Mouse (Mus musculus) thymus, postnatal 25 days (tissue): ENCODE measurements around the gene Elmsan1.
A peak's percentile ranks its signal among the peaks of the same experiment; 100 is the strongest.

Source experiments
- DNase-seq: peaks from one replicate; pipeline ENCODE4 v3.0.0; 2022

Gene Elmsan1

GRCm38 (mm10) chr12:84192280-84192679 is 26.4 kb downstream of the Elmsan1 start:
- no peak for DNase-seq

- DNase-seq: no peak
Measured at GRCm38 (mm10) chr12:84191770-84192169, 26.9 kb downstream of the Elmsan1 start.

- no peak for DNase-seq
Measured at GRCm38 (mm10) chr12:84191190-84191589, 27.5 kb downstream of the Elmsan1 start.

- DNase-seq: no peak
Measured at GRCm38 (mm10) chr12:84190151-84190820, 28.4 kb downstream of the Elmsan1 start.

GRCm38 (mm10) chr12:84188881-84189444 is 29.7 kb downstream of the Elmsan1 start:
- DNase-seq: no peak

GRCm38 (mm10) chr12:84187752-84188601 is 30.7 kb downstream of the Elmsan1 start:
- no peak for DNase-seq

- DNase-seq: no peak
Measured at GRCm38 (mm10) chr12:84186950-84187349, 31.7 kb downstream of the Elmsan1 start.

GRCm38 (mm10) chr12:84186536-84186935 is 32.1 kb downstream of the Elmsan1 start:
- DNase-seq: no peak

GRCm38 (mm10) chr12:84185547-84185946 is 33.1 kb downstream of the Elmsan1 start:
- DNase-seq: no peak

GRCm38 (mm10) chr12:84184979-84185378 is 33.7 kb downstream of the Elmsan1 start:
- DNase-seq: no peak

- no peak for DNase-seq
Measured at GRCm38 (mm10) chr12:84181999-84182398, 36.7 kb downstream of the Elmsan1 start.

GRCm38 (mm10) chr12:84180701-84181435 is 37.8 kb downstream of the Elmsan1 start:
- no peak for DNase-seq

GRCm38 (mm10) chr12:84180090-84180489 is 38.6 kb downstream of the Elmsan1 start:
- DNase-seq: no peak

- no peak for DNase-seq
Measured at GRCm38 (mm10) chr12:84178652-84179445, 39.8 kb downstream of the Elmsan1 start.

- DNase-seq: no peak
Measured at GRCm38 (mm10) chr12:84178052-84178451, 40.6 kb downstream of the Elmsan1 start.

GRCm38 (mm10) chr12:84176886-84177765 is 41.6 kb downstream of the Elmsan1 start:
- peak; percentile 62 for DNase-seq

GRCm38 (mm10) chr12:84176126-84176769 is 42.4 kb downstream of the Elmsan1 start:
- peak; percentile 60 for DNase-seq

GRCm38 (mm10) chr12:84175659-84176061 is 43.0 kb downstream of the Elmsan1 start:
- DNase-seq: peak; percentile 79

- DNase-seq: no peak
Measured at GRCm38 (mm10) chr12:84174871-84175270, 43.8 kb downstream of the Elmsan1 start.

GRCm38 (mm10) chr12:84174190-84174811 is 44.4 kb downstream of the Elmsan1 start:
- DNase-seq: no peak
